In the genomic region with DNA sequence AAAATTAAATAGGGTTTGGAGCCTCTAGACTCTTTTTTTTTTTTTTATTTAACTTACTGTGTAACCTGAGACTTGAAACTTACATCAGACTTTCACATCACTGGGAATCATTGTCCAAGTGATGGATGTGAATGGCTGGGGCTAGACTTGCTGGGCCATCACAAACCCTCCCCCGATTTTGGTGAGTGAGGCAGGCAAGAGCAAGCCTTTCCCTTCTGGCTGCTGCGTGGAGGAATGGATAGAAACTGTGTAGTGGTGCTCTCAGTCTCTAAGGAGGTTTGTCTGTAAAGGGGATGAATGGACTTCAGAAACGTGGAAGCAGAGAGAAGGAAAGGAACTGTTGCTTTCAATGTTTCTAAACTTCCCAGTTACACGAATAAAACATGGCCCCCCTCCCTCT, we compare ENCODE assay signal across 24 mouse cellular contexts. TPM values are rescaled to one million over a fixed set of nuclear protein-coding genes. Genes with fewer than 3 reads are reported as not detected.
DNase-seq lines count a peak whose midpoint lies in the region; ATAC-seq and TF ChIP-seq lines count a peak whose summit lies in the region.
"Had no signal": no experiment of that assay in that cellular context is flagged by ENCODE, and none has a peak within 500 bp of the region (broad histone marks: within the 10 kb centered on the region; RNA-seq: fewer than 3 reads in every experiment).

No protein-coding gene starts in this region.

- H3K4me3 ChIP-seq in embryonic facial prominence, embryonic 11.5 days (ENCODE audit: low read depth, low read length): no peak overlapping the region
- no peak overlapping the region for H3K4me3 ChIP-seq in embryonic facial prominence, embryonic 10.5 days
- no peak overlapping the region for H3K4me3 ChIP-seq in kidney, postnatal 0 days (replicated peaks; ENCODE audit: low read depth, low read length)
- H3K4me3 ChIP-seq: embryonic facial prominence, embryonic 15.5 days; erythroblast, embryonic 14.5 days; forebrain, embryonic 10.5 days; gastrocnemius, adult 2 months; heart, embryonic 15.5 days; hindbrain, embryonic 10.5 days; hindbrain, embryonic 15.5 days had no signal

- H3K4me1 ChIP-seq in embryonic facial prominence, embryonic 11.5 days (ENCODE audit: control insufficient read depth, insufficient read depth, low read length): no peaks in the 10 kb centered on the region
- H3K4me1 ChIP-seq in embryonic facial prominence, embryonic 10.5 days: 0 out of 2 replicates have a peak, but pooled peaks cover 5% of the 10 kb centered on the region
- no peaks in the 10 kb centered on the region for H3K4me1 ChIP-seq in kidney, postnatal 0 days (replicated peaks; ENCODE audit: insufficient read depth, low read length)
- H3K4me1 ChIP-seq: embryonic facial prominence, embryonic 15.5 days; forebrain, embryonic 10.5 days; heart, embryonic 15.5 days; hindbrain, embryonic 10.5 days; hindbrain, embryonic 15.5 days had no signal

- no peak for ATAC-seq in embryonic facial prominence, embryonic 11.5 days (replicated peaks; ENCODE audit: insufficient number of reproducible peaks, low FRiP score, low TSS enrichment, low read depth)
- no peak for ATAC-seq in kidney, postnatal 0 days (replicated peaks; ENCODE audit: low FRiP score, low read depth)
- ATAC-seq: forebrain, embryonic 14.5 days had no signal

- WGBS in embryonic facial prominence, embryonic 11.5 days: 68% methylated on average over 4 of the region's 4 CpGs
- WGBS in embryonic facial prominence, embryonic 10.5 days: 62% methylated on average over 4 of the region's 4 CpGs
- WGBS in kidney, postnatal 0 days: 34% methylated on average over 4 of the region's 4 CpGs

- no peak for TF ChIP-seq CTCF in kidney, postnatal 0 days (IDR thresholded peaks at IDR 0.05; ENCODE audit: low read depth)

- H3K36me3 ChIP-seq in embryonic facial prominence, embryonic 11.5 days (replicated peaks; ENCODE audit: control insufficient read depth, insufficient read depth, low read depth, low read length): no peaks in the 10 kb centered on the region
- H3K36me3 ChIP-seq in embryonic facial prominence, embryonic 10.5 days (replicated peaks): no peaks in the 10 kb centered on the region
- no peaks in the 10 kb centered on the region for H3K36me3 ChIP-seq in kidney, postnatal 0 days (ENCODE audit: insufficient read depth, low read length)
- H3K36me3 ChIP-seq: embryonic facial prominence, embryonic 15.5 days; forebrain, embryonic 10.5 days; heart, embryonic 15.5 days; hindbrain, embryonic 10.5 days; hindbrain, embryonic 15.5 days had no signal

- no peaks in the 10 kb centered on the region for H3K27me3 ChIP-seq in embryonic facial prominence, embryonic 11.5 days (ENCODE audit: control insufficient read depth, insufficient read depth, low read length)
- H3K27me3 ChIP-seq in embryonic facial prominence, embryonic 10.5 days (replicated peaks; ENCODE audit: low read depth, poor library complexity, severe bottlenecking): no peaks in the 10 kb centered on the region
- H3K27me3 ChIP-seq in kidney, postnatal 0 days (ENCODE audit: insufficient read depth, low read length): no peaks in the 10 kb centered on the region
- H3K27me3 ChIP-seq: CH12.LX; embryonic facial prominence, embryonic 15.5 days; heart, embryonic 15.5 days; hindbrain, embryonic 15.5 days had no signal

- no peak overlapping the region for H3K9ac ChIP-seq in embryonic facial prominence, embryonic 11.5 days (replicated peaks; ENCODE audit: low read length)
- no peak overlapping the region for H3K9ac ChIP-seq in kidney, postnatal 0 days (ENCODE audit: low read depth, low read length)
- H3K9ac ChIP-seq: embryonic facial prominence, embryonic 15.5 days; heart, embryonic 15.5 days; hindbrain, embryonic 15.5 days had no signal

- no peak overlapping the region for H3K4me2 ChIP-seq in embryonic facial prominence, embryonic 11.5 days (ENCODE audit: low read depth, low read length)
- H3K4me2 ChIP-seq in kidney, postnatal 0 days (ENCODE audit: low read length): no peak overlapping the region
- H3K4me2 ChIP-seq: embryonic facial prominence, embryonic 15.5 days; heart, embryonic 11.5 days; heart, embryonic 15.5 days; hindbrain, embryonic 15.5 days had no signal

- H3K27ac ChIP-seq in embryonic facial prominence, embryonic 11.5 days (replicated peaks; ENCODE audit: low read depth, low read length): no peak overlapping the region
- H3K27ac ChIP-seq in embryonic facial prominence, embryonic 10.5 days (replicated peaks): no peak overlapping the region
- no peak overlapping the region for H3K27ac ChIP-seq in kidney, postnatal 0 days
- H3K27ac ChIP-seq: embryonic facial prominence, embryonic 15.5 days; forebrain, embryonic 10.5 days; gastrocnemius, adult 2 months; heart, embryonic 15.5 days; hindbrain, embryonic 10.5 days; hindbrain, embryonic 15.5 days had no signal

- peak; percentile 27 for DNase-seq in embryonic facial prominence, embryonic 11.5 days (ENCODE audit: low spot score)
- no peak for DNase-seq in embryonic facial prominence, embryonic 10.5 days (ENCODE audit: low spot score)
- DNase-seq in kidney, postnatal 0 days (ENCODE audit: low spot score): peak; percentile 42
- DNase-seq in kidney, adult 11 months: no peak
- DNase-seq in 3T3-L1 (ENCODE audit: low read depth, low spot score): peak; percentile 15
- DNase-seq in embryo, embryonic 11 days: peak; percentile 24
- DNase-seq in thymus, postnatal 0 days (ENCODE audit: low spot score): no peak
- DNase-seq: adrenal gland, adult 2 months; adrenal gland, postnatal 25 days; cerebellum, adult 18-20 months; cerebellum, adult 9-11 months; cerebellum, postnatal 36 days; gastrocnemius, adult 2 months; gastrocnemius, postnatal 25 days; heart, postnatal 14 days had no signal

- no peaks in the 10 kb centered on the region for H3K9me3 ChIP-seq in embryonic facial prominence, embryonic 11.5 days (replicated peaks; ENCODE audit: control insufficient read depth, low read length)
- H3K9me3 ChIP-seq in embryonic facial prominence, embryonic 10.5 days: no peaks in the 10 kb centered on the region
- H3K9me3 ChIP-seq in kidney, postnatal 0 days (replicated peaks; ENCODE audit: low read length): no peaks in the 10 kb centered on the region
- H3K9me3 ChIP-seq: embryonic facial prominence, embryonic 15.5 days; forebrain, embryonic 10.5 days; heart, embryonic 15.5 days; hindbrain, embryonic 10.5 days; hindbrain, embryonic 15.5 days had no signal

RNA-seq across cellular contexts. Expression of a gene that starts 20.3 kb away (rescaled TPM):
- 8.7 and 8.8 TPM in 2 replicates for polyA plus RNA-seq in embryonic facial prominence, embryonic 11.5 days (2014; fragmentation: Nextera tagmentation; extraction: Ambion mirVana)
- 7.3 and 7.8 TPM in 2 replicates for polyA plus RNA-seq in embryonic facial prominence, embryonic 10.5 days (2016; fragmentation: Nextera tagmentation; extraction: Ambion mirVana)
- polyA plus RNA-seq in kidney, postnatal 0 days (2015; fragmentation: Nextera tagmentation; extraction: Ambion mirVana): 10.4 and 12.2 TPM in 2 replicates
- polyA plus RNA-seq in thymus, postnatal 0 days (2015; fragmentation: Nextera tagmentation; extraction: Ambion mirVana): 10.9 and 15.3 TPM in 2 replicates

Comparison
In these comparisons a context has a peak if more than half of its experiments do, and no peak if none do; other contexts are left out.
1. DNase-seq: peak in embryonic facial prominence, embryonic 11.5 days (single experiment), kidney, postnatal 0 days (single experiment), 3T3-L1 (single experiment) and embryo, embryonic 11 days (single experiment); none in embryonic facial prominence, embryonic 10.5 days (single experiment), kidney, adult 11 months (single experiment) and thymus, postnatal 0 days (single experiment).